Mouse (Mus musculus): ENCODE measurements around the gene Meox1.

The Meox1 gene

DNA sequence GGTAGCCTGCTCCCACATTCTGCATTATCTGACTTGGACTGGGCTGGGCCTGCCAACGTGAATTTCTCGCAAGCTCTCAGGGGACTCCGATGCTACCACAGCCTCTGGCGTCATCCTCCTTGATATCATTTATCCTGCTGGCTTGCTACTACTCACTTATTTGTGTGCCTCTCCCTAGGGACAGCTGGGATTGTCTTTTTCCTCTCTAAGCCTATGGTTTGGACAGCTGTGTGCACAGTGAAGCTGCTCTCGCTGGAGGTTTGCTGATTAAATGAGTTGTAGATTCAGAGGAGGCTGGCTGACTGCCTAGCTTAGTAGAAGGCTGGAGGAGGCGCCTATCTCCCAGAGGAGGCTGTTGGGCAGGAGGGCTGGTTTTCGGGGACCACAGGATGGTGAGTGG lies 62.2 kb downstream of the Meox1 start:
- no peak for TF ChIP-seq NANOG (IDR thresholded peaks at IDR 0.05; ENCODE audit: borderline replicate concordance, low read length)
- TF ChIP-seq CTCF (conservative IDR thresholded peaks at IDR 0.05; ENCODE audit: low read length): no peak
- no peak for TF ChIP-seq POU5F1 (IDR thresholded peaks at IDR 0.05; ENCODE audit: borderline replicate concordance, low read length)
- H3K36me3 ChIP-seq (ENCODE audit: insufficient read depth, low read length): no peaks in the 10 kb centered on the region
- peaks cover 5% of the 10 kb centered on the region for H3K4me1 ChIP-seq (replicated peaks; ENCODE audit: low read depth, low read length)
- H3K9me3 ChIP-seq (ENCODE audit: low read length): no peaks in the 10 kb centered on the region
- H3K27me3 ChIP-seq (ENCODE audit: insufficient read depth, low read length): no peaks in the 10 kb centered on the region
- no peak overlapping the region for H3K4me3 ChIP-seq (replicated peaks; ENCODE audit: low read length)

DNA sequence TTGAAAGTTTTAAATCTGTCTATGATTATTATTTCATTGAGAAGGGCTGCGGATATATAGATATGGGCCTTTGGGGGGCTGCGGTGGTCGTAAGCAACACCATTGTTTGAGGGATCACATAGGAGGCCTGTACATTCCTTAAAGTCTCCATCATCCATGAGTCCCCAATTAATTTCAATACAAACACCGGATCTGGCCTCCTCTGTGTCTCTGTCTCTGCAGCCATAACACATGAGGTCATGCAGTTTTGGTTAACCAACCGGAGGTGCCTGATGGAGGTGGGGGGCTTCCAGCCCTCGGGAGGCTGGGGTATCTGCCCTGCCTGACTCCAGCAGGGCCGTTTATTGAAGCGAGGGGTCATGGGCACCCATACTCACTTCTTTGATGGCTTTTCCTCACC lies 63.6 kb downstream of the Meox1 start:
- H3K27me3 ChIP-seq (ENCODE audit: insufficient read depth, low read length): no peaks in the 10 kb centered on the region
- H3K36me3 ChIP-seq (ENCODE audit: insufficient read depth, low read length): no peaks in the 10 kb centered on the region
- H3K4me1 ChIP-seq (replicated peaks; ENCODE audit: low read depth, low read length): peaks cover 5% of the 10 kb centered on the region
- TF ChIP-seq NANOG (IDR thresholded peaks at IDR 0.05; ENCODE audit: borderline replicate concordance, low read length) (no peak), CTCF (conservative IDR thresholded peaks at IDR 0.05; ENCODE audit: low read length) (no peak), POU5F1 (IDR thresholded peaks at IDR 0.05; ENCODE audit: borderline replicate concordance, low read length) (no peak)
- H3K9me3 ChIP-seq (ENCODE audit: low read length): no peaks in the 10 kb centered on the region
- no peak overlapping the region for H3K4me3 ChIP-seq (replicated peaks; ENCODE audit: low read length)

DNA sequence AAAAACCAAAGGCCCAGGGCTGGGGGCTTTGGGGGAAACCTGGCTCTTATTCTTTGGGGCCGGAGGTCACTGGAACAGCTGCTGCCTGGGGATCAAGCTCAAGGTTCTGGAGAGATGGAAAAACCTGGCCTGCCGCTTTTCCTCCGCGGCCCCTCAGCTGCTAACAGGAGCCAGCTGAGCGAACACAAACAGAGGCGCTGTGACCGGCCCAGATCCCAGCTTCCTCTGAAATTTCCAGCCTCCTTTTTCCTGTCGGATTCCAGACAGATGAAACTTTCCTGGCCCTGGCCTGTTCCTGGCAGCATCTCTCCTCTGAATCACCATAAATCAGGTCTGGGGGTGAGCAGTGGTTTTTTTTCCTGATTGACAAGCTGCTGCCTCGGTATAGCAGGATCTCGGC lies 64.1 kb downstream of the Meox1 start:
- Histone ChIP-seq H3K4me1 (replicated peaks; ENCODE audit: low read depth, low read length) (peaks cover 5% of the 10 kb centered on the region), H3K4me3 (replicated peaks; ENCODE audit: low read length) (no peak overlapping the region), H3K36me3 (ENCODE audit: insufficient read depth, low read length) (no peaks in the 10 kb centered on the region), H3K27me3 (ENCODE audit: insufficient read depth, low read length) (no peaks in the 10 kb centered on the region), H3K9me3 (ENCODE audit: low read length) (no peaks in the 10 kb centered on the region)
- no peak for TF ChIP-seq CTCF (conservative IDR thresholded peaks at IDR 0.05; ENCODE audit: low read length)
- TF ChIP-seq NANOG (IDR thresholded peaks at IDR 0.05; ENCODE audit: borderline replicate concordance, low read length): no peak
- no peak for TF ChIP-seq POU5F1 (IDR thresholded peaks at IDR 0.05; ENCODE audit: borderline replicate concordance, low read length)

DNA sequence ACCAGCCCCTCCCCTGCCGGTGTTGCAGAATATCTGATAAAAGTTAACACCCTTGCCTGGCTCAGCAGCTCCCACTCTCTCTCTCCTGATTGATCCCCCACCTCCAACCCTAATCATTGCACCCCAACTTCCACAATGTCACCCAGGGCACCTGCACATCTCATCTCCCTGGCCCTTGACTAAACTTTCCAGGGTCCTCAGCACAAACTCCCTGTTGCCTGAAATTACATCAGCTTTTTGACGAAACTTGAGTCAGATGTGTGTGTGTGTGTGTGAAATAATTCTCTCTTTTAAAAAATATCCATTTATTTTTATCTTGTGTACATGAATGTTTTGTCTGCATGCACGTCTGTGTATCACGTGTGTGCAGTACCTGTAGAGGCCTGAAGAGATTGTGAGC lies 65.5 kb downstream of the Meox1 start:
- no peak for TF ChIP-seq CTCF (conservative IDR thresholded peaks at IDR 0.05; ENCODE audit: low read length)
- no peak for TF ChIP-seq NANOG (IDR thresholded peaks at IDR 0.05; ENCODE audit: borderline replicate concordance, low read length)
- no peak for TF ChIP-seq POU5F1 (IDR thresholded peaks at IDR 0.05; ENCODE audit: borderline replicate concordance, low read length)
- H3K27me3 ChIP-seq (ENCODE audit: insufficient read depth, low read length): no peaks in the 10 kb centered on the region
- no peaks in the 10 kb centered on the region for H3K9me3 ChIP-seq (ENCODE audit: low read length)
- H3K36me3 ChIP-seq (ENCODE audit: insufficient read depth, low read length): no peaks in the 10 kb centered on the region
- peaks cover 5% of the 10 kb centered on the region for H3K4me1 ChIP-seq (replicated peaks; ENCODE audit: low read depth, low read length)
- no peak overlapping the region for H3K4me3 ChIP-seq (replicated peaks; ENCODE audit: low read length)

Measured in E14TG2a.4 (cell line).